Mouse (Mus musculus): ENCODE measurements around the gene Arl10.

DNA sequence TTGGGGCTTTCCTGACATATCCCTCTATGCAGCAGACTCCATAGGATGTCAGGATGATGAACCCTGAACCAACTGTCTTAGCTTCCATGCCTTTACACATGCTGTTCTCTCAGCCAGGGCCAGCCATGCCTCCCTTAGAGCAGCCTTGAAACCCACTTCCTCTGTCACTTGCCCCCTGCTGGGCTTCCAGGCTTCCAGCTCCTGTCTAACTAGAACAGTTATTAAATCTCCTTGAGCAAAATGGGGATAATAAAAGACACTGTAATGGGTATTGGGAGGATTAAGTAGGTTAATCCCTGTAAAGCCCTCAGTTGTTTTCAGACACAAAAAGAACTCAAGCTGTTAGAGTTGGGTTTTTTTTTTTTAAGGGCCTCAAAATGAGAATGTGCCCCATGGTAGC lies 28.7 kb downstream of the Arl10 start:
- TF ChIP-seq CTCF (IDR thresholded peaks at IDR 0.05; ENCODE audit: insufficient read depth, low read length) (no peak), POLR2A (IDR thresholded peaks at IDR 0.05; ENCODE audit: borderline replicate concordance, extremely low read depth, low read depth, low read length) (no peak)
